Mouse (Mus musculus) intestine, embryonic 14.5 days (tissue): Measurements from ENCODE around the gene Bcl2l15. TPM values are rescaled to one million over a fixed set of nuclear protein-coding genes. Genes with fewer than 3 reads are reported as not detected.
"Not testable (repeated sequence)": the region's sequence is repeated elsewhere in the genome, so short reads cannot be mapped to it uniquely, and the experiment has no call there.

Experiments
- ATAC-seq: fragments of 200-750 bp; cut with Nextera tagmentation; replicated peaks from 2 replicates; pipeline ENCODE4 v1.8.0; 2017; ENCODE audit warnings: low read depth, moderate number of reproducible peaks, moderate TSS enrichment, moderate library complexity; ENCODE audit not compliant: low FRiP score, low TSS enrichment
- DNase-seq: peaks from one replicate; pipeline ENCODE4 v3.0.0-alpha.2; 2018; ENCODE audit warnings: low spot score
- H3K27ac ChIP-seq: fragments of 300-500 bp; sonication (generic); 2 replicates; pipeline ENCODE4 v1.5.1; 2014; ENCODE audit warnings: low read depth, mild to moderate bottlenecking, control low read depth
- H3K27me3 ChIP-seq: fragments of 300-500 bp; sonication (generic); replicated peaks from 2 replicates; pipeline ENCODE4 v1.6.1; 2014; ENCODE audit warnings: low read length, control low read depth; ENCODE audit not compliant: control insufficient read depth, insufficient read depth
- H3K36me3 ChIP-seq: fragments of 300-500 bp; sonication (generic); 2 replicates; pipeline ENCODE4 v1.6.1; 2014; ENCODE audit warnings: low read length, control low read depth; ENCODE audit not compliant: control insufficient read depth, insufficient read depth
- H3K4me1 ChIP-seq: fragments of 300-500 bp; sonication (generic); replicated peaks from 2 replicates; pipeline ENCODE4 v1.6.1; 2014; ENCODE audit warnings: low read length, control low read depth, mixed read lengths; ENCODE audit not compliant: control insufficient read depth, insufficient read depth
- H3K4me2 ChIP-seq: fragments of 300-500 bp; sonication (generic); 2 replicates; pipeline ENCODE4 v1.6.1; 2014; ENCODE audit warnings: low read length
- H3K4me3 ChIP-seq: fragments of 300-500 bp; sonication (generic); 2 replicates; pipeline ENCODE4 v1.5.1; 2014; ENCODE audit warnings: low read depth, low read length, control low read depth, mixed read lengths
- H3K9ac ChIP-seq: fragments of 300-500 bp; sonication (generic); 2 replicates; pipeline ENCODE4 v1.6.1; 2014; ENCODE audit warnings: mild to moderate bottlenecking, low read length
- H3K9me3 ChIP-seq: fragments of 300-500 bp; sonication (generic); 2 replicates; pipeline ENCODE4 v1.6.1; 2016; ENCODE audit warnings: low read length, control low read depth; ENCODE audit not compliant: control insufficient read depth
- WGBS: fragments of 180-500 bp; shearing (Covaris S2); extraction: QIAGEN DNeasy Blood & Tissue Kit; methylation state at CpG from one replicate; pipeline ENCODE4 v1.1.7; 2014; 5-methylcytosine and 5-hydroxymethylcytosine counted together
- polyA plus RNA-seq: library from polyadenylated mRNA; unstranded; fragments of >200 nt; fragmentation: Nextera tagmentation; extraction: Ambion mirVana; gene quantifications from 2 replicates; pipeline ENCODE4 v1.2.1, GENCODE M21; 2014

Bcl2l15 gene
- polyA plus RNA-seq, 1 experiment from 2014 or later: 0.38 TPM

DNA sequence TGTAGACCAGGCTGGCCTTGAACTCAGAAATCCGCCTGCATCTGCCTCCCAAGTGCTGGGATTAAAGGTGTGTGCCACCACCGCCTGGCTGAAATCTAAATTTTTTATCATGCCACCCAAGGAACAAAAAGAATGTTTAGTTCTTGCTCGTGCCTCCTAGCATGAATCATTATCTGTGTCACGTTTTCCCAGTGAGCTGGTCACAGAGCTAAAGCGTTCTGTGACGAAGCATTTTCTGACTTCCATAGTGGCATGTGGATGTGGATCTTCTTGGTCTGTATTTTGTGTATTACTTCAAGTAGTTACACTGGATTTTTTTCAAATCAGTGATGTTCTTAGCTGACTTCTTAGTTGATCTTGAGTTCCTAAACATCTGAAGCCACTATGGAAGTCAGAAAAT, 21.4 kb upstream of the Bcl2l15 start:
- Histone ChIP-seq H3K9ac (no peak overlapping the region), H3K36me3 (peaks cover 46% of the 10 kb centered on the region), H3K27me3 (no peaks in the 10 kb centered on the region), H3K27ac (no peak overlapping the region), H3K4me2 (no peak overlapping the region), H3K4me3 (no peak overlapping the region), H3K4me1 (peaks cover 8% of the 10 kb centered on the region), H3K9me3 (no peaks in the 10 kb centered on the region)
- 92% methylated on average over 6 of the region's 6 CpGs for WGBS
- no peak for DNase-seq
- no peak for ATAC-seq

DNA sequence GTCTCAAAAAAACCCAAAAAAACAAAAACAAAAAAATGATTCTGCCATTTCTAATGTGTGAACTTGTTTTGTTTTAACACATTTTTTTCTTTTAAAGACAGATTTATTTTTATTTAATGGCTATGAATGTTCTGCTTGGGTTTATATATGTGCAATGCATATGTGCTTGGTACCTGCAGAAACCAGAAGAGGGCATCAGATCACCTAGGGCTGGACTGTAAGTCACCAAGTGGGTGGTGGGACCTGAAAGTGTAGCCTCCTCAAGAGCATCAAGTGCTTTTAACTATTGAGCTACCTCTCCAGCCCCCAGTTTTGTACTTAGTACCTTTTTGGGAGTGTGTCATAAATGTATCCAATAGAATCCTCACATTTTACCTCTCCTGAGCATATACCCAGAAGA, 4.9 kb upstream of the Bcl2l15 start:
- H3K9ac ChIP-seq: no peak overlapping the region
- no peaks in the 10 kb centered on the region for H3K27me3 ChIP-seq
- H3K4me3 ChIP-seq: no peak overlapping the region
- peaks cover 6% of the 10 kb centered on the region; the same call in 1 of the 2 replicates for H3K36me3 ChIP-seq
- no peak overlapping the region for H3K4me2 ChIP-seq
- H3K9me3 ChIP-seq: no peaks in the 10 kb centered on the region
- DNase-seq (no peak), ATAC-seq (no peak)
- no peaks in the 10 kb centered on the region for H3K4me1 ChIP-seq
- no peak overlapping the region for H3K27ac ChIP-seq

DNA sequence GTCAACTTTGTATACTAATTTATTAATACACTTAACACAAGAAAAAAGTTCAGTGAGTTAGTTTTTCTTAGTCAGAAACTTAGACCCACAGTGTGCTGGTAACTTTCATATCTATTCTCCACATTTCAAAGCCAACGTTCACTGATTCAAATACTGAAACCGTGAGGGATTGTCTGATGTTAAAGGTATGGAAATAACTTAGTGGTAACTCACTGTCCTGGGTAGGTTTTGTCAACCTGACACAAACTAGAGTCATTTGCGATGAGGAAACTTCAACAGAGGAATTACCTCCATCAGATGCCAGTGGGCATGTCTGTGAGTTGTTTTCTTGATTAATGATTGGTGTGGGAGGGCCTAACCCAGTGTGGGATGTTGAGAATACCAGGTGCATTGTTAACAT, 3.4 kb upstream of the Bcl2l15 start:
- no peak for DNase-seq
- WGBS: 86% methylated on average over 3 of the region's 3 CpGs
- no peak overlapping the region for H3K4me2 ChIP-seq
- H3K4me1 ChIP-seq: no peaks in the 10 kb centered on the region
- H3K9me3 ChIP-seq: no peaks in the 10 kb centered on the region
- H3K27me3 ChIP-seq: no peaks in the 10 kb centered on the region
- H3K27ac ChIP-seq: no peak overlapping the region
- H3K36me3 ChIP-seq: no peaks in the 10 kb centered on the region
- no peak for ATAC-seq
- no peak overlapping the region for H3K4me3 ChIP-seq
- no peak overlapping the region for H3K9ac ChIP-seq

DNA sequence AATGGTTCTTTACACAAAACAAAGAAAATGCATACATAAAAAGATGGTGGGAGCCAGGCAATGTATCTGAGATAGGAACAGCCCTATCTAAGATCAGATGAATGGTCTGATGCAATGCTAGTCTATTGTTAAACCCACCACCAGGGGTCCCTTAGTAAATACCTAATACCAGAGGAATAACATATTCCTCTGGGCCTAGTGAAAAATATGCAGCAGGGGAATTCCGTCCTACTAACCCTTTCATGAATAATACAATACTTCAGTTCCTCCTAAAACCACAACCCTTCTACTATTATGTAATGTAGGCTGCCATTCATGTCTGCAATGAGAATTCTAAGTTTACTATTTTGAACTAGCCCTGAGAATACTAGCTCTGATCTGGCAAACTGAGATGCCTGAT, 1.7 kb upstream of the Bcl2l15 start:
- not testable (repeated sequence) for H3K27me3 ChIP-seq, H3K4me2 ChIP-seq, H3K9ac ChIP-seq, H3K4me1 ChIP-seq, H3K4me3 ChIP-seq, H3K9me3 ChIP-seq, ATAC-seq, H3K27ac ChIP-seq, DNase-seq, H3K36me3 ChIP-seq
- 62% methylated on average over 1 of the region's 1 CpGs for WGBS

DNA sequence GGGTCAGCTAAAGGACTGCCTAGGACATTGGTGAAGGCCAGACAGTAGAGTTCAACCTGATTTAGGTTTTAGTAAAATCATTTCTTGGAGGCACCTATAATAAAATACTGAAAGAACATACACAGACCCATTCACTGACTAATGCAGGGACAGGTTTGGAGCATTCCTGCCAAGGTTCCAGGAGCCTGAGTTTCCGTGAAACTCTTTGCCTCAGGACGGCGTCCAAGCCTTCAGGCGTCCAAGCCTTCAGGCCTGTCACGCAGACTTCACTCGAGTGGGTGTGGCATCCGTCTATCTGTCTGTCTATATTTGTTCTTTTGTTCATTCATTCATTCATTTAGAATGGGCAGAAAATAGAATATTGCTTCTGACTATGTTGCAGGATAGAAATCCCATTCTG, 1.3 kb upstream of the Bcl2l15 start:
- no peak for ATAC-seq
- 86% methylated on average over 7 of the region's 7 CpGs for WGBS
- no peak for DNase-seq
- no peak overlapping the region for H3K4me2 ChIP-seq
- H3K4me3 ChIP-seq: no peak overlapping the region
- no peaks in the 10 kb centered on the region for H3K9me3 ChIP-seq
- no peak overlapping the region for H3K27ac ChIP-seq
- H3K9ac ChIP-seq: no peak overlapping the region
- no peaks in the 10 kb centered on the region for H3K4me1 ChIP-seq
- no peaks in the 10 kb centered on the region for H3K36me3 ChIP-seq
- H3K27me3 ChIP-seq: no peaks in the 10 kb centered on the region

DNA sequence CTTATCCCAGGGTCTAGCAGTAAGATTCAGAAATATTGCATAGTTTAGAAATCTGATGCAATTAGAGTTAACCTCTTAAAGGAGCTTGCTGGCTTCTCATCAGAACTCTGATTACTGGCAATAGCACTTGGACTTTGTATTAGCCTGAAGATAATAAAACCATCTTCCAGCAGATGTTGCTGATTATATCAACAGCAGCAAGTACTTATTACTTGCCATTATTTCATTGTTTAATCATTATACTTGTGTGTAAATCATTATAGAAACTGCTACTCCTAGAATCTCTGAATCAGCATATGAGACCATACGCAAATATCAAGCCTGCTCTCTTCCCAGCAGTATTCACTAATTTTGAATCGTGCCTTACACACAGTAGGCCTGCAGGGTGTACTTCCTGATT, 1.6 kb downstream of the Bcl2l15 start:
- no peaks in the 10 kb centered on the region for H3K36me3 ChIP-seq
- H3K9me3 ChIP-seq: no peaks in the 10 kb centered on the region

DNA sequence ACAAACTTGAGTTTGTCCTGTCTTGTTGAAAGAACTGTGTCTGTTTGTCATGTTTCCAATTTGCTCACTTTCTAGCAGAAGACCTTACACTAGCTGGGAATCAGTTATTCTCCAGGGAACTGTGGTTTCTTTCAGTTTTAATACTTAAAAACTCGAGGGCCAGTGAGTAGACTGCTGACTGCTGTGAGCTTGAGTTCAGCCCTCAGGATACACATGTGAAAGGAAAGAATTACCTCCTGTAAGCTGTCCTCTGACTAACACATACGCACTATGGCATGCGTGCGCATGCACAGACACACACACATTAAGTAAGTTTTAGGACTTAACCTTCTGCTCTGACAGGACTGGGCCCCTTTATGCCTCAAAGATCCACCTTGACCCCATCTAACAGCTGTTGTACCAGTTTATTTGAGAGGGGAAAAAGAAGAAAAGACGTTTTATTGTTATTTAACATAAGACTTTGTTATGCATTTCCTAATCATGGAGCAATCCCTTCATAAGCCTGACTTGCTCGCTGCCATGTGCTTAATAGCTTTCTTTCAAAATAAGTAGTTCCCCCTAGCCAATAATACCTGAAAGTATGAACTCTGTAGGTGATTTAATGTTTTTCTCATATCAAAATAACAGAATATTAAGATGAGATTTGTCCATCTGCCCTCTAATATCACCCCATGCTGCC, 3.0 kb downstream of the Bcl2l15 start:
- DNase-seq: no peak
- Histone ChIP-seq H3K4me2 (no peak overlapping the region), H3K27me3 (no peaks in the 10 kb centered on the region), H3K9me3 (no peaks in the 10 kb centered on the region), H3K9ac (no peak overlapping the region), H3K27ac (no peak overlapping the region), H3K4me1 (no peaks in the 10 kb centered on the region), H3K36me3 (no peaks in the 10 kb centered on the region), H3K4me3 (no peak overlapping the region)
- no peak for ATAC-seq
- WGBS: 79% methylated on average over 6 of the region's 6 CpGs

More for the DNA sequence above, 1.6 kb downstream of the Bcl2l15 start:
- Histone ChIP-seq H3K4me1 (no peaks in the 10 kb centered on the region), H3K27ac (no peak overlapping the region), H3K4me2 (no peak overlapping the region), H3K27me3 (no peaks in the 10 kb centered on the region), H3K4me3 (no peak overlapping the region), H3K9ac (no peak overlapping the region)
- DNase-seq (no peak), ATAC-seq (no peak)
- 89% methylated on average over 2 of the region's 2 CpGs for WGBS

DNA sequence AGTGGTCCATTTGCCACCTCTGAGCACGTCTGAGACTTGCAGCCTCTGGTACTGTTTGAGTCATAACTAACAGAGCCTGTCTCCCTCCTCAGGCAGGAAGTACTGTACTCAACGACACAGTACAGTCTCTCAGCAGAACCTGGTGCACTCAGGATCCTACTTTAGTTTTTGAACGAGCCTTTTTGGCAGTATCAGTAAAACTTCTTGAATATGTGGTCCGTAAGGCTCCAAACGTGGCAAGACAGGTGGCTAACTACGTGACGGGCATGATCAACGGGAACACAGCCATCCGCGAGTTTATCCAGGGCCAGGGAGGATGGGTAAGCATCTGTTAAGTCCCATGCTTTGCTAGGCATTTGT, 3.5 kb downstream of the Bcl2l15 start:
- H3K27me3 ChIP-seq: no peaks in the 10 kb centered on the region
- no peaks in the 10 kb centered on the region for H3K4me1 ChIP-seq
- DNase-seq: no peak
- ATAC-seq: no peak
- 78% methylated on average over 10 of the region's 10 CpGs for WGBS
- H3K36me3 ChIP-seq: no peaks in the 10 kb centered on the region
- H3K4me2 ChIP-seq: no peak overlapping the region
- no peak overlapping the region for H3K27ac ChIP-seq
- H3K9me3 ChIP-seq: no peaks in the 10 kb centered on the region
- no peak overlapping the region for H3K4me3 ChIP-seq
- H3K9ac ChIP-seq: no peak overlapping the region

DNA sequence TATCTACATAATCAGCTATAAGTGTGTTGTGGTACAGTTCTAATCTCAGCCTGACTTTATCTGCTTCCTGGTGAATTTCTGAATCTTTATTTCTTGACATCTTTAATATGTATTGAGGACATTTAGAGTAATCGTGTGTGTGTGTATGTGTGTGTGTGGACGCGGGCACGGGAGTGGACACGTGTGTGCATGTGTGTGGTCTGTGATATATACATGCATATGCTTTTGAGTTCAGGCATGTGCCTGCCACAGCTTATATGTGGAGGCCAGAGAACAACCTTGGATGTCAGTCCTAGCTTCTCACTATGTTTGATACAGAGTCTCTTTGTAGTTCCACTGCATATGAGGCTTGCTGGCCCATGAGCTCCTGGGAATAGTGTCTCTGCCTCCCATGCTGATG, 4.1 kb downstream of the Bcl2l15 start:
- no peak for DNase-seq
- Histone ChIP-seq H3K4me2 (no peak overlapping the region), H3K9me3 (no peaks in the 10 kb centered on the region), H3K4me1 (no peaks in the 10 kb centered on the region), H3K4me3 (no peak overlapping the region), H3K36me3 (no peaks in the 10 kb centered on the region), H3K27ac (no peak overlapping the region), H3K9ac (no peak overlapping the region), H3K27me3 (no peaks in the 10 kb centered on the region)
- ATAC-seq: no peak
- WGBS: 93% methylated on average over 5 of the region's 5 CpGs
